Mouse (Mus musculus) intestine, postnatal 0 days (tissue): ENCODE measurements around the gene Rnf166. TPM values are rescaled to one million over a fixed set of nuclear protein-coding genes. Genes with fewer than 3 reads are reported as not detected.

ENCODE experiments used
- ATAC-seq: fragments of 200-750 bp; cut with Nextera tagmentation; 2 replicates; pipeline ENCODE4 v1.8.0; 2017; ENCODE audit warnings: mild to moderate bottlenecking, moderate TSS enrichment, moderate library complexity
- H3K27ac ChIP-seq: fragments of 300-500 bp; sonication (generic); 2 replicates; pipeline ENCODE4 v1.5.1; 2014; ENCODE audit warnings: mild to moderate bottlenecking, low read depth, low read length, moderate library complexity
- H3K27me3 ChIP-seq: fragments of 300-500 bp; sonication (generic); replicated peaks from 2 replicates; pipeline ENCODE4 v1.6.1; 2014; ENCODE audit warnings: low read length, mixed read lengths; ENCODE audit not compliant: control insufficient read depth, insufficient read depth
- H3K36me3 ChIP-seq: fragments of 300-500 bp; sonication (generic); 2 replicates; pipeline ENCODE4 v1.6.1; 2014; ENCODE audit warnings: mild to moderate bottlenecking, moderate library complexity; ENCODE audit not compliant: control insufficient read depth, insufficient read depth
- H3K4me1 ChIP-seq: fragments of 300-500 bp; sonication (generic); replicated peaks from 2 replicates; pipeline ENCODE4 v1.6.1; 2014; ENCODE audit warnings: antibody characterized with exemption, low read length, mixed read lengths; ENCODE audit not compliant: control insufficient read depth, insufficient read depth
- H3K4me2 ChIP-seq: fragments of 300-500 bp; sonication (generic); replicated peaks from 2 replicates; pipeline ENCODE4 v1.6.1; 2014; ENCODE audit warnings: low read depth, mild to moderate bottlenecking, moderate library complexity
- H3K4me3 ChIP-seq: fragments of 300-500 bp; sonication (generic); 2 replicates; pipeline ENCODE4 v1.5.1; 2014; ENCODE audit warnings: low read depth, low read length
- H3K9ac ChIP-seq: fragments of 300-500 bp; sonication (generic); 2 replicates; pipeline ENCODE4 v1.6.1; 2014; ENCODE audit warnings: mild to moderate bottlenecking, low read depth, low read length
- H3K9me3 ChIP-seq: fragments of 300-500 bp; sonication (generic); 2 replicates; pipeline ENCODE4 v1.6.1; 2016; ENCODE audit warnings: mixed run types; ENCODE audit not compliant: control insufficient read depth
- CTCF ChIP-seq: sonication (generic); IDR thresholded peaks from 2 replicates; pipeline ENCODE4 v1.5.1; 2016; ENCODE audit warnings: low read depth, mild to moderate bottlenecking, control low read depth, antibody characterized with exemption, moderate library complexity
- WGBS: fragments of 180-500 bp; shearing (Covaris S2); extraction: QIAGEN DNeasy Blood & Tissue Kit; methylation state at CpG from one replicate; pipeline ENCODE4 v1.1.7; 2014; 5-methylcytosine and 5-hydroxymethylcytosine counted together
- microRNA-seq: library from miRNA; unstranded; fragments of <30 nt; microRNA quantifications from one replicate; pipeline ENCODE4, GENCODE M21; 2016
- polyA plus RNA-seq: library from polyadenylated mRNA; unstranded; fragments of >200 nt; fragmentation: Nextera tagmentation; extraction: Ambion mirVana; gene quantifications from 2 replicates; pipeline ENCODE4 v1.2.1, GENCODE M21; 2015

The Rnf166 gene
- polyA plus RNA-seq, 1 experiment from 2014 or later: 22.8 TPM

- H3K9ac ChIP-seq: no peak overlapping the region
- H3K27me3 ChIP-seq: no peaks in the 10 kb centered on the region
- 95% methylated on average over 7 of the region's 7 CpGs for WGBS
- H3K9me3 ChIP-seq: no peaks in the 10 kb centered on the region
- no peak for TF ChIP-seq CTCF
- no peak overlapping the region for H3K4me2 ChIP-seq
- H3K4me3 ChIP-seq: no peak overlapping the region
- ATAC-seq: no peak
- peaks cover 22% of the 10 kb centered on the region; the same call in 1 of the 2 replicates for H3K36me3 ChIP-seq
- H3K4me1 ChIP-seq: peaks cover 5% of the 10 kb centered on the region; the same call in 1 of the 2 replicates
- no peak overlapping the region for H3K27ac ChIP-seq
Measured at GRCm38 (mm10) chr8:122427607-122428006, 48.3 kb downstream of the Rnf166 start.

- no peaks in the 10 kb centered on the region for H3K9me3 ChIP-seq
- H3K9ac ChIP-seq: no peak overlapping the region
- H3K36me3 ChIP-seq: peaks cover 22% of the 10 kb centered on the region; the same call in 1 of the 2 replicates
- H3K4me1 ChIP-seq: peaks cover 7% of the 10 kb centered on the region; the same call in 1 of the 2 replicates
- no peak for TF ChIP-seq CTCF
- no peaks in the 10 kb centered on the region for H3K27me3 ChIP-seq
- no peak for ATAC-seq
- 82% methylated on average over 9 of the region's 9 CpGs for WGBS
- no peak overlapping the region for H3K4me3 ChIP-seq
- H3K27ac ChIP-seq: no peak overlapping the region
- no peak overlapping the region for H3K4me2 ChIP-seq
Measured at GRCm38 (mm10) chr8:122426145-122426544, 49.7 kb downstream of the Rnf166 start.

- H3K27ac ChIP-seq: no peak overlapping the region
- ATAC-seq: no peak
- no peaks in the 10 kb centered on the region for H3K27me3 ChIP-seq
- no peak overlapping the region for H3K4me3 ChIP-seq
- peaks cover 22% of the 10 kb centered on the region; the same call in 1 of the 2 replicates for H3K36me3 ChIP-seq
- H3K4me2 ChIP-seq: no peak overlapping the region
- no peak for TF ChIP-seq CTCF
- no peak overlapping the region for H3K9ac ChIP-seq
- no peaks in the 10 kb centered on the region for H3K9me3 ChIP-seq
- peaks cover 7% of the 10 kb centered on the region; the same call in 1 of the 2 replicates for H3K4me1 ChIP-seq
- WGBS: 46% methylated on average over 5 of the region's 5 CpGs
Measured at GRCm38 (mm10) chr8:122423659-122424058, 52.2 kb downstream of the Rnf166 start.

- H3K36me3 ChIP-seq: peaks cover 26% of the 10 kb centered on the region; the same call in 1 of the 2 replicates
- H3K4me2 ChIP-seq: no peak overlapping the region
- peaks cover 7% of the 10 kb centered on the region; the same call in 1 of the 2 replicates for H3K4me1 ChIP-seq
- WGBS: 92% methylated on average over 24 of the region's 24 CpGs
- ATAC-seq: no peak
- H3K27me3 ChIP-seq: no peaks in the 10 kb centered on the region
- no peak overlapping the region for H3K9ac ChIP-seq
- no peak for TF ChIP-seq CTCF
- H3K4me3 ChIP-seq: no peak overlapping the region
- no peaks in the 10 kb centered on the region for H3K9me3 ChIP-seq
- no peak overlapping the region for H3K27ac ChIP-seq
Measured at GRCm38 (mm10) chr8:122423217-122423616, 52.6 kb downstream of the Rnf166 start.

GRCm38 (mm10) chr8:122421376-122422070 is 54.3 kb downstream of the Rnf166 start, which contains the start of gene Il17c:
Il17c (plus strand) TSS chr8:122422020.
- WGBS: 36% methylated on average over 14 of the region's 14 CpGs
- Histone ChIP-seq H3K9ac (no peak within 1 kb of the TSS), H3K27ac (peak within 1 kb of the TSS; percentile 17; the same call in 1 of the 2 replicates), H3K4me3 (no peak within 1 kb of the TSS), H3K4me2 (no peak within 1 kb of the TSS), H3K27me3 (no peaks in the 10 kb centered on the region), H3K9me3 (no peaks in the 10 kb centered on the region), H3K36me3 (peaks cover 40% of the 10 kb centered on the region; the same call in 1 of the 2 replicates), H3K4me1 (peaks cover 7% of the 10 kb centered on the region; the same call in 1 of the 2 replicates)
- peak; percentile 92 for ATAC-seq
- no peak for TF ChIP-seq CTCF

GRCm38 (mm10) chr8:122419881-122420555 is 55.8 kb downstream of the Rnf166 start:
- H3K4me2 ChIP-seq: no peak overlapping the region
- peaks cover 43% of the 10 kb centered on the region for H3K36me3 ChIP-seq
- H3K4me1 ChIP-seq: peaks cover 7% of the 10 kb centered on the region; the same call in 1 of the 2 replicates
- no peak for ATAC-seq
- 70% methylated on average over 9 of the region's 9 CpGs for WGBS
- H3K9ac ChIP-seq: no peak overlapping the region
- H3K27ac ChIP-seq: no peak overlapping the region
- H3K27me3 ChIP-seq: no peaks in the 10 kb centered on the region
- TF ChIP-seq CTCF: no peak
- H3K4me3 ChIP-seq: no peak overlapping the region
- no peaks in the 10 kb centered on the region for H3K9me3 ChIP-seq

Small RNA genes within 50 kb of the gene (microRNA-seq; reads per million reads assigned to microRNA genes)
- gene Gm24366: not detected

Other genes with a start within 250 kb of the Rnf166 start
- gene Zfpm1, start 193.9 kb downstream of the Rnf166 start, polyA plus RNA-seq: 7.7 and 9.8 TPM in 2 replicates
- gene Trhr2, start 115.3 kb downstream of the Rnf166 start, polyA plus RNA-seq: not detected in 2 replicates
- 24.0 and 26.1 TPM in 2 replicates for gene Zc3h18, start 99.5 kb downstream of the Rnf166 start, polyA plus RNA-seq
- gene Il17c, start 54.0 kb downstream of the Rnf166 start, polyA plus RNA-seq: not detected in 2 replicates
- gene Cyba, start 43.1 kb downstream of the Rnf166 start, polyA plus RNA-seq: 292 and 312 TPM in 2 replicates
- gene Mvd, start 32.6 kb downstream of the Rnf166 start, polyA plus RNA-seq: 18.7 and 19.2 TPM in 2 replicates
- 0.33 and 0.46 TPM in 2 replicates for gene Snai3, start 15.3 kb downstream of the Rnf166 start, polyA plus RNA-seq
- 22.4 and 26.4 TPM in 2 replicates for gene Ctu2, start 79 bp upstream of the Rnf166 start, polyA plus RNA-seq
- gene Piezo1, start 75.3 kb upstream of the Rnf166 start, polyA plus RNA-seq: 4.4 and 7.3 TPM in 2 replicates
- gene Cdt1, start 92.0 kb upstream of the Rnf166 start, polyA plus RNA-seq: 13.3 and 14.0 TPM in 2 replicates
- gene Aprt, start 100.8 kb upstream of the Rnf166 start, polyA plus RNA-seq: 676 and 681 TPM in 2 replicates
- gene Galns, start 135.4 kb upstream of the Rnf166 start, polyA plus RNA-seq: 58.1 and 59.0 TPM in 2 replicates
- gene Trappc2l, start 135.6 kb upstream of the Rnf166 start, polyA plus RNA-seq: 136 and 144 TPM in 2 replicates
- 0.13 TPM in 1 of 2 replicates, not detected in the other for gene Pabpn1l, start 146.7 kb upstream of the Rnf166 start, polyA plus RNA-seq
- gene Cbfa2t3, start 223.0 kb upstream of the Rnf166 start, polyA plus RNA-seq: 5.9 and 7.6 TPM in 2 replicates